ENCODE assay signal across 13 mouse cellular contexts in genomic region chr19:53340423-53340822, GRCm38 (mm10). TPM values are rescaled to one million over a fixed set of nuclear protein-coding genes. Genes with fewer than 3 reads are reported as not detected.
DNase-seq lines count a peak whose midpoint lies in the region; ATAC-seq lines count a peak whose summit lies in the region.
"Had no signal": no experiment of that assay in that cellular context is flagged by ENCODE, and none has a peak within 500 bp of the region (broad histone marks: within the 10 kb centered on the region; RNA-seq: fewer than 3 reads in every experiment).

No protein-coding gene starts in this region.

- no peaks in the 10 kb centered on the region for H3K27me3 ChIP-seq in midbrain, embryonic 15.5 days (replicated peaks)
- H3K27me3 ChIP-seq in midbrain, embryonic 11.5 days (ENCODE audit: control insufficient read depth, insufficient read depth, low read length) = no peaks in the 10 kb centered on the region
- H3K27me3 ChIP-seq: forebrain, embryonic 15.5 days; limb, embryonic 12.5 days had no signal

- H3K9ac ChIP-seq in midbrain, embryonic 15.5 days = no peak overlapping the region
- H3K9ac ChIP-seq in midbrain, embryonic 11.5 days (ENCODE audit: low read length) = no peak overlapping the region
- H3K9ac ChIP-seq: forebrain, embryonic 15.5 days; limb, embryonic 12.5 days had no signal

- 0 out of 2 replicates have a peak overlapping the region, but pooled peaks have one; percentile 16 for H3K4me3 ChIP-seq in midbrain, embryonic 15.5 days
- no peak overlapping the region for H3K4me3 ChIP-seq in midbrain, embryonic 11.5 days (ENCODE audit: low read depth, low read length)
- H3K4me3 ChIP-seq: forebrain, embryonic 15.5 days; limb, embryonic 12.5 days had no signal

- peak; percentile 58; the same call in 1 of the 2 replicates for ATAC-seq in midbrain, embryonic 15.5 days (replicated peaks)
- ATAC-seq in midbrain, embryonic 11.5 days (ENCODE audit: low FRiP score) = no peak
- ATAC-seq: forebrain, embryonic 15.5 days had no signal

- WGBS in midbrain, embryonic 15.5 days = 28% methylated on average over 6 of the region's 6 CpGs
- 33% methylated on average over 6 of the region's 6 CpGs for WGBS in midbrain, embryonic 11.5 days

- peak; percentile 58 to 64 for DNase-seq in cerebellum, postnatal 10 days
- DNase-seq in cerebellum, postnatal 4 days (ENCODE audit: low spot score in 2 of 2) = no peak
- no peak for DNase-seq in midbrain, embryonic 11.5 days (ENCODE audit: low spot score, missing footprints)
- DNase-seq in kidney, postnatal 14 days = peak; percentile 77
- DNase-seq in yolk sac, embryonic 10.5 days (ENCODE audit: low spot score) = peak; percentile 61
- no peak for DNase-seq in MN1 (ENCODE audit: low spot score)
- DNase-seq in left cerebral cortex, postnatal 25 days (ENCODE audit: low spot score in 2 of 2) = no peak
- DNase-seq: adrenal gland, postnatal 25 days; cerebellum, postnatal 36 days had no signal

- H3K36me3 ChIP-seq in midbrain, embryonic 15.5 days (replicated peaks) = no peaks in the 10 kb centered on the region; the same call in 1 of the 2 replicates
- peaks cover 3% of the 10 kb centered on the region; the same call in 1 of the 2 replicates for H3K36me3 ChIP-seq in midbrain, embryonic 11.5 days (ENCODE audit: control insufficient read depth, insufficient read depth, low read length)

- peaks cover 23% of the 10 kb centered on the region for H3K4me1 ChIP-seq in midbrain, embryonic 15.5 days
- peaks cover 3% of the 10 kb centered on the region; the same call in 1 of the 2 replicates for H3K4me1 ChIP-seq in midbrain, embryonic 11.5 days (ENCODE audit: control insufficient read depth, insufficient read depth, low read length)

- no peak overlapping the region for H3K27ac ChIP-seq in midbrain, embryonic 15.5 days
- H3K27ac ChIP-seq in midbrain, embryonic 11.5 days (ENCODE audit: low read depth, low read length) = no peak overlapping the region
- H3K27ac ChIP-seq: forebrain, embryonic 15.5 days; limb, embryonic 12.5 days had no signal

- intact Hi-C loops in left cerebral cortex, postnatal 25 days (cut with DNase I) = no loop called here

- peak overlapping the region; percentile 15 for H3K4me2 ChIP-seq in midbrain, embryonic 15.5 days
- no peak overlapping the region for H3K4me2 ChIP-seq in midbrain, embryonic 11.5 days
- H3K4me2 ChIP-seq: forebrain, embryonic 15.5 days; limb, embryonic 12.5 days had no signal

- no peaks in the 10 kb centered on the region for H3K9me3 ChIP-seq in midbrain, embryonic 15.5 days
- no peaks in the 10 kb centered on the region for H3K9me3 ChIP-seq in midbrain, embryonic 11.5 days (ENCODE audit: control insufficient read depth, low read length)
- H3K9me3 ChIP-seq: forebrain, embryonic 15.5 days; limb, embryonic 12.5 days had no signal

RNA-seq across cellular contexts. Expression of gene Mxi1, which starts 30.1 kb away (rescaled TPM):
- 49.6 and 53.3 TPM in 2 replicates for polyA plus RNA-seq in midbrain, embryonic 15.5 days (2015; fragmentation: Nextera tagmentation; extraction: Ambion mirVana)
- 59.0 and 59.1 TPM in 2 replicates for polyA plus RNA-seq in midbrain, embryonic 11.5 days (2014; fragmentation: Nextera tagmentation; extraction: Ambion mirVana)
- total RNA-seq in left cerebral cortex, postnatal 25 days (2021) = 10 to 100 TPM; 84.1 to 84.2 TPM

RNA-seq across cellular contexts. Expression of gene Gm10197, which starts 31.1 kb away (rescaled TPM):
- polyA plus RNA-seq in midbrain, embryonic 15.5 days (2015; fragmentation: Nextera tagmentation; extraction: Ambion mirVana) = 7.7 TPM in 1 of 2 replicates, not detected in the other
- not detected in 2 replicates for polyA plus RNA-seq in midbrain, embryonic 11.5 days (2014; fragmentation: Nextera tagmentation; extraction: Ambion mirVana)
- not detected for total RNA-seq in left cerebral cortex, postnatal 25 days (2021)
- total RNA-seq: adrenal gland, postnatal 25 days; hematopoietic stem cell, adult 5-6 weeks had no signal
- polyA plus RNA-seq: forebrain, embryonic 15.5 days; limb, embryonic 12.5 days had no signal

RNA-seq across cellular contexts. Expression of gene Smndc1, which starts 50.0 kb away (rescaled TPM):
- polyA plus RNA-seq in midbrain, embryonic 15.5 days (2015; fragmentation: Nextera tagmentation; extraction: Ambion mirVana) = 31.9 and 32.4 TPM in 2 replicates
- 61.2 and 65.5 TPM in 2 replicates for polyA plus RNA-seq in midbrain, embryonic 11.5 days (2014; fragmentation: Nextera tagmentation; extraction: Ambion mirVana)
- total RNA-seq in left cerebral cortex, postnatal 25 days (2021) = 10 to 100 TPM; 36.6 to 37.6 TPM

Comparison
In these comparisons a context has a peak if more than half of its experiments do, and no peak if none do; other contexts are left out.
1. DNase-seq: peak in cerebellum, postnatal 10 days (2 of 2), kidney, postnatal 14 days (single experiment) and yolk sac, embryonic 10.5 days (single experiment); none in cerebellum, postnatal 4 days (0 of 2), midbrain, embryonic 11.5 days (single experiment), MN1 (single experiment) and left cerebral cortex, postnatal 25 days (0 of 2).